ENCODE assay signal across 14 mouse cellular contexts in genomic region chr19:6533290-6534117, GRCm38 (mm10). TPM values are rescaled to one million over a fixed set of nuclear protein-coding genes. Genes with fewer than 3 reads are reported as not detected.
DNase-seq lines count a peak whose midpoint lies in the region; ATAC-seq lines count a peak whose summit lies in the region.
"Had no signal": no experiment of that assay in that cellular context is flagged by ENCODE, and none has a peak within 500 bp of the region (broad histone marks: within the 10 kb centered on the region; RNA-seq: fewer than 3 reads in every experiment).

No protein-coding gene starts in this region.

- WGBS in hindbrain, embryonic 10.5 days = 63% methylated on average over 11 of the region's 11 CpGs
- whole genome bisulfite sequencing in midbrain, embryonic 13.5 days = 74% methylated on average over 11 of the region's 11 CpGs

- H3K9me3 ChIP-seq in hindbrain, embryonic 10.5 days = no peaks in the 10 kb centered on the region
- H3K9me3 ChIP-seq in midbrain, embryonic 13.5 days = no peaks in the 10 kb centered on the region
- H3K9me3 ChIP-seq: G1E had no signal

- peak overlapping the region; percentile 94 for H3K27ac ChIP-seq in hindbrain, embryonic 10.5 days
- H3K27ac ChIP-seq in midbrain, embryonic 13.5 days = 0 out of 2 replicates have a peak overlapping the region, but pooled peaks have one; percentile 32

- ATAC-seq in midbrain, embryonic 13.5 days = no peak

- no peak overlapping the region for H3K4me3 ChIP-seq in hindbrain, embryonic 10.5 days
- H3K4me3 ChIP-seq in midbrain, embryonic 13.5 days (replicated peaks) = no peak overlapping the region

- H3K4me2 ChIP-seq in midbrain, embryonic 13.5 days (replicated peaks) = 0 out of 2 replicates have a peak overlapping the region, but pooled peaks have one; percentile 7

- DNase-seq in cerebellum, adult 11 months = peak; percentile 74
- no peak for DNase-seq in cerebellum, postnatal 4 days (ENCODE audit: low spot score in 2 of 2)
- DNase-seq in cerebellum, adult 9-10 months = peak; percentile 90
- no peak for DNase-seq in hindbrain, embryonic 10.5 days (ENCODE audit: low spot score)
- DNase-seq in gastrocnemius, postnatal 25 days = no peak
- no peak for DNase-seq in frontal cortex, adult 2 months (ENCODE audit: extremely low spot score in 1 of 2, low spot score in 1 of 2)
- DNase-seq in gastrocnemius, postnatal 14 days = no peak
- DNase-seq: adrenal gland, postnatal 25 days had no signal

- H3K27me3 ChIP-seq in hindbrain, embryonic 10.5 days (ENCODE audit: insufficient read depth, poor library complexity, severe bottlenecking) = peaks cover 31% of the 10 kb centered on the region
- no peaks in the 10 kb centered on the region for H3K27me3 ChIP-seq in midbrain, embryonic 13.5 days

- intact Hi-C loops in gastrocnemius, postnatal 14 days (cut with DNase I; ENCODE audit: low total_unique reads) = no loop called here

- H3K36me3 ChIP-seq in hindbrain, embryonic 10.5 days = no peaks in the 10 kb centered on the region
- H3K36me3 ChIP-seq in midbrain, embryonic 13.5 days = 0 out of 2 replicates have a peak, but pooled peaks cover 6% of the 10 kb centered on the region
- H3K36me3 ChIP-seq: G1E had no signal

- no peak overlapping the region for H3K9ac ChIP-seq in midbrain, embryonic 13.5 days (replicated peaks)
- H3K9ac ChIP-seq: lung, embryonic 14.5 days had no signal

- peaks cover 62% of the 10 kb centered on the region for H3K4me1 ChIP-seq in hindbrain, embryonic 10.5 days (replicated peaks)
- H3K4me1 ChIP-seq in midbrain, embryonic 13.5 days (replicated peaks) = peaks cover 65% of the 10 kb centered on the region

RNA-seq across cellular contexts. Expression of gene Slc22a12, which starts 9.3 kb away (rescaled TPM):
- not detected in 2 replicates for polyA plus RNA-seq in hindbrain, embryonic 10.5 days (2016; fragmentation: Nextera tagmentation; extraction: Ambion mirVana)
- polyA plus RNA-seq in midbrain, embryonic 13.5 days (2015; fragmentation: Nextera tagmentation; extraction: Ambion mirVana) = 0.19 TPM in 1 of 2 replicates, not detected in the other
- total RNA-seq in gastrocnemius, postnatal 25 days (2021) = not detected
- 0.08 and 0.10 TPM in 2 replicates for polyA plus RNA-seq in frontal cortex, adult 2 months (2012; rRNA removed)
- not detected for total RNA-seq in gastrocnemius, postnatal 14 days (2021)
- total RNA-seq: adrenal gland, postnatal 25 days; G1E; gastrocnemius, postnatal 4 days; hematopoietic stem cell, adult 5-6 weeks had no signal
- polyA plus RNA-seq: embryonic facial prominence, embryonic 14.5 days; G1E; lung, embryonic 14.5 days had no signal

Comparison
In these comparisons a context has a peak if more than half of its experiments do, and no peak if none do; other contexts are left out.
1. DNase-seq: peak in cerebellum, adult 11 months (single experiment) and cerebellum, adult 9-10 months (single experiment); none in cerebellum, postnatal 4 days (0 of 2), hindbrain, embryonic 10.5 days (single experiment), gastrocnemius, postnatal 25 days (single experiment), frontal cortex, adult 2 months (0 of 2) and gastrocnemius, postnatal 14 days (single experiment).